Mouse (Mus musculus) hindbrain, embryonic 14.5 days (tissue): Measurements from ENCODE around the gene Klf13. TPM values are rescaled to one million over a fixed set of nuclear protein-coding genes. Genes with fewer than 3 reads are reported as not detected.

Experiments used
- ATAC-seq: fragments of 200-750 bp; cut with Nextera tagmentation; 2 replicates; pipeline ENCODE4 v1.8.0; 2017; ENCODE audit warnings: moderate number of reproducible peaks, mild to moderate bottlenecking, moderate TSS enrichment, moderate library complexity; ENCODE audit not compliant: low FRiP score
- DNase-seq: peaks from one replicate; pipeline ENCODE4 v3.0.0-alpha.2; 2015; ENCODE audit warnings: low spot score
- H3K27ac ChIP-seq: fragments of 300-500 bp; sonication (generic); 2 replicates; pipeline ENCODE4 v1.5.1; 2014; ENCODE audit warnings: mild to moderate bottlenecking, moderate library complexity
- H3K27me3 ChIP-seq: fragments of 300-500 bp; sonication (generic); 2 replicates; pipeline ENCODE4 v1.6.1; 2014; ENCODE audit warnings: mild to moderate bottlenecking, low read length, mixed read lengths; ENCODE audit not compliant: control insufficient read depth, insufficient read depth
- H3K36me3 ChIP-seq: fragments of 300-500 bp; sonication (generic); replicated peaks from 2 replicates; pipeline ENCODE4 v1.6.1; 2014; ENCODE audit not compliant: control insufficient read depth, insufficient read depth
- H3K4me1 ChIP-seq: fragments of 300-500 bp; sonication (generic); replicated peaks from 2 replicates; pipeline ENCODE4 v1.6.1; 2014; ENCODE audit warnings: antibody characterized with exemption, low read length, mixed read lengths; ENCODE audit not compliant: control insufficient read depth, insufficient read depth
- H3K4me2 ChIP-seq: fragments of 300-500 bp; sonication (generic); replicated peaks from 2 replicates; pipeline ENCODE4 v1.6.1; 2014; ENCODE audit warnings: mild to moderate bottlenecking, moderate library complexity
- H3K4me3 ChIP-seq: fragments of 300-500 bp; sonication (generic); replicated peaks from 2 replicates; pipeline ENCODE4 v1.5.1; 2014; ENCODE audit warnings: mild to moderate bottlenecking, low read length
- H3K9ac ChIP-seq: fragments of 300-500 bp; sonication (generic); 2 replicates; pipeline ENCODE4 v1.6.1; 2014
- H3K9me3 ChIP-seq: fragments of 300-500 bp; sonication (generic); 2 replicates; pipeline ENCODE4 v1.6.1; 2016; ENCODE audit warnings: low read length; ENCODE audit not compliant: control insufficient read depth
- WGBS: fragments of 180-500 bp; shearing (Covaris S2); extraction: QIAGEN DNeasy Blood & Tissue Kit; methylation state at CpG from one replicate; pipeline ENCODE4 v1.1.7; 2014; 5-methylcytosine and 5-hydroxymethylcytosine counted together
- polyA plus RNA-seq: library from polyadenylated mRNA; unstranded; fragments of >200 nt; fragmentation: Nextera tagmentation; extraction: Ambion mirVana; gene quantifications from 2 replicates; pipeline ENCODE4 v1.2.1, GENCODE M21; 2014

Klf13 gene
- polyA plus RNA-seq, 1 experiment from 2014 or later: 25.2 TPM

DNA sequence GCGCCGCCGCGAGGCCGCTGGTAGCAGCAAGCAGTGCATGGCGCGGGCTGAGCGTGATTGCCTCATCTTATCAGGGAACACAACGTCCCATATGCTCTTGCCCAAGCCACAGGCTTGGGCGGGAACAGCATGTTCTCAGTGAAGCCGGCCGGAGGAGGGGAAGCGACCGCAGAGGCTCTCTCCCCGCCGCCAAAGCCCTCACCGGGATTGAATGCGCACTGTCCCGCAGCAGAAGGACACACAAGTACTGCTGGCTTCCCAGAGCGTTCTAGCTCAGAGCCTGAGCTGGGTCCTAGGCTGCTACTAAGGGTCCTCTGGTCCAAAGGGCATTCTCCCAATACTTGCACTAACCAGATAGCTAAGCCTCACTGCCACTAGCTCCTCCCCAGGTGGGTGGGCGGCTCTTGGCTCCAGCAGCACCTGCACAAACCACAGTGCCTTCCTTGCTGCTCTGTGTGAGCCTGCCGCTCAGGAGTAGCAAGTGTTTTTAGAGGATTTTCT lies 41.7 kb downstream of the Klf13 start:
- H3K4me3 ChIP-seq: peak overlapping the region; percentile 24
- H3K4me2 ChIP-seq: peak overlapping the region; percentile 64
- H3K4me1 ChIP-seq: peaks cover 23% of the 10 kb centered on the region
- WGBS: 3% methylated on average over 22 of the region's 22 CpGs
- ATAC-seq: peak; percentile 67
- H3K36me3 ChIP-seq: no peaks in the 10 kb centered on the region
- peak overlapping the region; percentile 58 for H3K9ac ChIP-seq
- peak; percentile 72 for DNase-seq
- H3K27ac ChIP-seq: peak overlapping the region; percentile 54; the same call in 1 of the 2 replicates
- H3K9me3 ChIP-seq: no peaks in the 10 kb centered on the region
- H3K27me3 ChIP-seq: no peaks in the 10 kb centered on the region

DNA sequence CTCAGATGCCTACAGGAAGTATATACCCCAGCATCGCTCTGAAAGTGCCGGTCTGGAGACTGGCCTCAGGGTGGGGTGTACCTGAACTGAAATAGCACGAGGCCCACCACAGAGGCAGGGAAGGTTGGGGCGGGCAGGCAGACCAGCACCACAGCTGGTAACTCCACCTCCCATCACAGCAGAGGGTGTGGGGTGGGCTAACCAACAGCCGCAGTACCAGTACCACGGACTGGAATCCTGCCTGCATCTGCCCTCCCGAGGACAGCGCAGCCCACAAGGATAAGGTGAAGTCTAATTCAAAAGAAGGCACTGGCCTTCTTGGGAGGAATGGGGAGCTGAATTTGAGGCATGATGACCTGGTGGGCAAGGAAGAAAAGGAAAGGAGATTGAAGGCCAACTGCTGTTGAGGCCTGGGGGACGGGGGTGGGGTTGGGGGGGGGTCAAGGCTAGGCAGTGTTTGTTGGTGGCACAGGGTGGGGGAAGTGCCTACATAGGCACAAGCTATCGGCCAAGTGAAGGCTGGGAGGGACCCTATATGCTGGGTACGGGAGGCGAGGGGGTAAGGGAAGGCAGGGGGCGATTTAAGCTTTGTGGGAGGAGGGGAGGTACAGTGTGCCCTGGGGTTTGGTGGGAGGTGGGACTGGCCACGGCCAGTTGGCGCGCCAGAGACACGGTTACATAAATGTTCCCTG lies 42.3 kb downstream of the Klf13 start:
- Histone ChIP-seq H3K9ac (peak overlapping the region; percentile 58), H3K9me3 (no peaks in the 10 kb centered on the region), H3K4me1 (peaks cover 23% of the 10 kb centered on the region), H3K27ac (no peak overlapping the region), H3K4me2 (peak overlapping the region; percentile 64), H3K4me3 (peak overlapping the region; percentile 24), H3K27me3 (no peaks in the 10 kb centered on the region), H3K36me3 (peaks cover under 1% of the 10 kb centered on the region; the same call in 1 of the 2 replicates)
- WGBS: 25% methylated on average over 17 of the region's 17 CpGs
- ATAC-seq: peak; percentile 4
- no peak for DNase-seq

DNA sequence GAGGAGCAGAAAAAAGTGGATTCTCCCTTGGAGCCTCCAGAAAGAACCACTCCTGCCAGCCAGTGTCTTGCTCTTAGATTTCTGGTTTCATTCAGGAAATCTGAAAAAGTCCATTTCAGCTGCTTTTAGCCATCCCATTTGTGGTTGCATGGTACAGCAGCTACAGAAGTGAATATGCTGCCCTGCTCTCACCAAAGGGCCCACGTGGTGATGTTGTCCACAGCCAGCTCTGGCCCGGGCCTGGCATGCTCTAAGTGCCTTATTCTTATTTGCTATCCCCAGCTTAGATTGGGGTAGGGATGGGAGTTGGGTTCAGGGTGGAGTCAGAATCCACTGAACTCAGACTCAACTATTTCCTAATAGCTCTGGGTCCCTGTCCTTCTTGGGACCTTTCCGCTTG lies 43.5 kb downstream of the Klf13 start:
- no peak for ATAC-seq
- H3K4me1 ChIP-seq: peaks cover 23% of the 10 kb centered on the region
- WGBS: 91% methylated on average over 3 of the region's 3 CpGs
- no peak overlapping the region for H3K4me3 ChIP-seq
- H3K36me3 ChIP-seq: peaks cover 12% of the 10 kb centered on the region
- no peak overlapping the region for H3K27ac ChIP-seq
- no peaks in the 10 kb centered on the region for H3K27me3 ChIP-seq
- no peaks in the 10 kb centered on the region for H3K9me3 ChIP-seq
- no peak overlapping the region for H3K9ac ChIP-seq
- no peak overlapping the region for H3K4me2 ChIP-seq
- no peak for DNase-seq

DNA sequence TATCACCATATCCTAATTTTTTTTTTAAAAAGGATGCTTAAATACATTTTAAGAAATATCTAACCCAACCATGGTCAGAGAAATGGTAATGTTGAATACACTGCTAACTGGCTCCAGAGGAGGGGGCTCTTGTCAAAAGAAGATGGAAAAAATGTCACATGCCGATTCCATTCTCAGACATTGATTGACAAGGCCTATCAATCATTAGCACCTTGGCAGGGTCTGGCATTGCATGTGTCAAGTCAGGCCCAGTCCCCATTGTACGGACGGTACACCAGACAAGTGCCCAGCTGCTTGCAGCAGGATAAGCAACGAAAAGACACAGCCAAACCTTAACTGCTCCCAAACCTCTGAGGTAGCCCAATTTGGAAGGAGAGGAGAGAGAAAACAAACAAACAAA lies 44.1 kb downstream of the Klf13 start:
- H3K27ac ChIP-seq: no peak overlapping the region
- H3K4me1 ChIP-seq: peaks cover 23% of the 10 kb centered on the region
- no peaks in the 10 kb centered on the region for H3K9me3 ChIP-seq
- 53% methylated on average over 4 of the region's 4 CpGs for WGBS
- no peak overlapping the region for H3K9ac ChIP-seq
- H3K36me3 ChIP-seq: peaks cover 17% of the 10 kb centered on the region
- H3K27me3 ChIP-seq: no peaks in the 10 kb centered on the region
- DNase-seq (no peak), ATAC-seq (no peak)
- no peak overlapping the region for H3K4me3 ChIP-seq
- no peak overlapping the region for H3K4me2 ChIP-seq

DNA sequence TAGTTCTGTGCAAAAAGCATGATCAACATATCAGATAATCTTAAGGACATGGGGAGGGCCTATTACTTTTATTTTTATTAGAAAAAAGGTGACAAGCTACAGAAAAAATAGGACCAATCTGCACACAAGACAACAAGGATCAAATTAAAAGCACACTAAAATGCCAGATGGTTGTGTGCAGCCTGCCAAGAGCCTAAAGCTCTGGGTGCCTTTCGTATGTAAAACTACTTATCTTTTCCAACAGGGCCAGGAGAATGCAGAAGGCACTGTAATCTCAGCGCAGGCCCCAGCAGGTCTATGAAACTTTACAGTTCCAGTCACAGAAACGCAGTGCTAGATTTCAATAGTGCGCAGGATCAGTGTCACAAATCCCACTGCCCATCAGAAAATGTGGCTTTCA lies 45.0 kb downstream of the Klf13 start:
- H3K9ac ChIP-seq: no peak overlapping the region
- 61% methylated on average over 4 of the region's 4 CpGs for WGBS
- H3K4me1 ChIP-seq: peaks cover 23% of the 10 kb centered on the region
- H3K4me2 ChIP-seq: no peak overlapping the region
- H3K9me3 ChIP-seq: no peaks in the 10 kb centered on the region
- ATAC-seq (no peak), DNase-seq (no peak)
- H3K36me3 ChIP-seq: peaks cover 26% of the 10 kb centered on the region
- H3K4me3 ChIP-seq: no peak overlapping the region
- no peak overlapping the region for H3K27ac ChIP-seq
- H3K27me3 ChIP-seq: no peaks in the 10 kb centered on the region

DNA sequence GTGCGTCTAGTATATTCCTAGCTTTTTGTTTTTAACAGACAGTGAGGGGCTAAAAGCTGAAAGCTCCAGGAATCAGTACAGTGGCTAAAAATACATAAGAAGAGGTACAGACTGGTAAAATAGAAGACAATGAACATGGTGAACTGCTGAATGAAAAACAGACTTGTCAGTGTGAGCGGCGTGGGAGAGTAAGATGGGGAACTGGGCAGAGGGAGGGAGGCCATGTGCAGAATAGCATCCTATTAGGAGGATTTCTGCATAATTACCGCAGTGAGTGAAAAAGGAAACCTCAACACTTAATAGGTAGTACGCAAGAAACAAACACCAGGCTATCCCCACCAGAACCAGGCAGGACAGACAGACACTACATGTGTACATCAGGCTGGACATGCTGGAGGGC lies 45.5 kb downstream of the Klf13 start:
- H3K4me3 ChIP-seq: no peak overlapping the region
- H3K27me3 ChIP-seq: no peaks in the 10 kb centered on the region
- H3K4me1 ChIP-seq: peaks cover 23% of the 10 kb centered on the region
- DNase-seq (no peak), ATAC-seq (no peak)
- H3K9ac ChIP-seq: no peak overlapping the region
- H3K9me3 ChIP-seq: no peaks in the 10 kb centered on the region
- H3K4me2 ChIP-seq: no peak overlapping the region
- H3K36me3 ChIP-seq: peaks cover 26% of the 10 kb centered on the region
- WGBS: 67% methylated on average over 5 of the region's 5 CpGs
- no peak overlapping the region for H3K27ac ChIP-seq

DNA sequence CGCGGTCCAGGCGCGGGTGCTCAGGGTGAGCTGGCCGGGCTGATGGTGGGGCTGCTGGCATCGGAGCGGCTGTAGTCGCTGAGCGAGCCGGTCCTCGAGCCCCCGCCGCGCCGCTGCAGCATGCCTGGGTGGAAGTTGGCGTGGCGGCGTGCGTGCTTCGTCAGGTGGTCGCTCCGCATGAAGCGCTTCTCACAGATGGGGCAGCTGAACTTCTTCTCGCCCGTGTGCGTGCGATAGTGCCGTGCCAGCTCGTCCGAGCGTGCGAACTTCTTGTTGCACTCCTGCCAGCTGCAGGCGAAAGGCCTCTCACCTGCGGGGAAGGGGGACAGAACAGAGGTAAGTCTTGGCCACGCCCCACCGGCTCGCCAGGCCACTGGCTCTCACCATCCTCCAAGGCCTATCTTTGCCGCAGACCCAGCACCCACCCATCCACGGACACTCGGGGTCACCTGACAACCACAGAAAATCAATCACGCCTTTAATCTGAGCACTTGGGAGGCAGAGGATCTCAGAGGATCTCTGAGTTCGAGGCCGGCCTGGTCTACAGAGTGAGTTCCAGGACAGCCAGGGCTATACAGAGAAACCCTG lies 47.1 kb downstream of the Klf13 start:
- no peak overlapping the region for H3K4me2 ChIP-seq
- H3K9ac ChIP-seq: no peak overlapping the region
- peaks cover 26% of the 10 kb centered on the region for H3K36me3 ChIP-seq
- 78% methylated on average over 43 of the region's 43 CpGs for WGBS
- no peaks in the 10 kb centered on the region for H3K9me3 ChIP-seq
- no peak overlapping the region for H3K27ac ChIP-seq
- H3K4me1 ChIP-seq: peaks cover 9% of the 10 kb centered on the region
- H3K27me3 ChIP-seq: no peaks in the 10 kb centered on the region
- ATAC-seq (no peak), DNase-seq (no peak)
- H3K4me3 ChIP-seq: no peak overlapping the region

DNA sequence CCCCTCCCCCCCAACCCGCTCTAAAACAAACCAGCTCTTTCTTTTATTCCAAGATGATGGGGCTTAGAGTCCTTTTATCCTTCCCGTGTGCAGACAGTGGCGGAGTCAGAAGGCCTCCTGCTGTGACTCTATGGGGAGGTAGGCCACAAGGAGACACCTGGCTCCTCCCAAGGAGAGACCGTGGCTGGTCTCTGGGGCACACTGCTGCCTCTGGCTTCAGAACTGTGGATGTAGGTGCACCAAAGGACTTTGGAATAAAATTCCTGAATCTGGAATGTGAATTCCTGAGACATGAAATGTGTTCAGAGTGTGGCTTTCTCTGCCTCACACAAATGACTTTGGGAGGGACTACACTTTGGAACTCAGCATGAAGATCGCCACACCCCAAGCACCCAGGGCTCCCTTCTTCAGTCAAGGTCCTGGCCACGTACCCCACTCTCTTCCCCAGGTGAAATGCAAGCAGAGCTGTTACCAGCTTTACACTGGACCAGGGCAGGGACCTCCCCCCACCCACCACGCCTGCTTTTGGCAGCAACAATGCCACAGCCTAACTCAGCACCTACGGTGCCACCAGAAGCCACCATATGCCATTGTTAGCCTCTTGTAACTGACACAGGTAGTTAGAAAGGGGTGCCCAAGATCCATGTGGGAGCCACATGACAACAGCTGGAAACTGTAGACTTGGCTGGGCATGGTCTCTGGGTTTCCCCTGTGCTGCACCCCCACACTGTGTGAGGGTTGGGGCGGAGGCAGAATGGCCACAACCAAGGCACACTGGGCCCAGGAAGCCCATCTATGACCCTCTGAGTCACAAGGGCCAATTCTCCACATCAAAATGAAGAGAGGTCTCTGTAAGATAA lies 49.4 kb downstream of the Klf13 start:
- Histone ChIP-seq H3K4me1 (peaks cover 4% of the 10 kb centered on the region; the same call in 1 of the 2 replicates), H3K4me2 (no peak overlapping the region), H3K9me3 (no peaks in the 10 kb centered on the region), H3K36me3 (peaks cover 26% of the 10 kb centered on the region), H3K27ac (no peak overlapping the region), H3K4me3 (no peak overlapping the region), H3K9ac (no peak overlapping the region), H3K27me3 (no peaks in the 10 kb centered on the region)
- 76% methylated on average over 9 of the region's 9 CpGs for WGBS
- DNase-seq (no peak), ATAC-seq (0 out of 2 replicates have a peak, but pooled peaks have one; percentile 29)

DNA sequence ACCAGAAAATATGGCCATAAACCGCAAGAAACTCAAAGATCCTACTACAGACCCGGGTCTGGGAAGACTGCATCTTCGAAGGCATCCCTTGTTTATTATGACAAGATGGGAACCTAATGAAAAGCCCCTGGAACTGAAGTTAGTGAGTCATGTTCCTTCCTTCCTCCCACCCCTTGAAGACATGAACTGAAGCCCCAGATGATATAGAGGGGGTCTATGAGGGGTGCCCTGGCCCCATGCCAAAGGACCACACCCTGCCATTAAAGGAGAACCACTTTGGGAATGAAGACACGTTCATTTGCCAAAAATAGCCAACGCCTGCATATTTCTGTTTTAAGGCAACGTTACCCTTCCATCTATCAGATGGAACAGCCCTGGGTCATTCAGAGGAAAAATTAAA lies 50.0 kb downstream of the Klf13 start:
- H3K9me3 ChIP-seq: no peaks in the 10 kb centered on the region
- no peak overlapping the region for H3K4me3 ChIP-seq
- H3K36me3 ChIP-seq: peaks cover 26% of the 10 kb centered on the region
- no peak overlapping the region for H3K4me2 ChIP-seq
- DNase-seq (no peak), ATAC-seq (no peak)
- peaks cover 4% of the 10 kb centered on the region; the same call in 1 of the 2 replicates for H3K4me1 ChIP-seq
- H3K27ac ChIP-seq: no peak overlapping the region
- no peaks in the 10 kb centered on the region for H3K27me3 ChIP-seq
- 76% methylated on average over 6 of the region's 6 CpGs for WGBS
- H3K9ac ChIP-seq: no peak overlapping the region
